Mouse (Mus musculus) erythroblast, embryonic 14.5 days (primary cell): ENCODE data around the gene Cisd3. TPM values are rescaled to one million over a fixed set of nuclear protein-coding genes. Genes with fewer than 3 reads are reported as not detected.
"Not testable (repeated sequence)": the region's sequence is repeated elsewhere in the genome, so short reads cannot be mapped to it uniquely, and the experiment has no call there.

ENCODE experiments used
- H3K27me3 ChIP-seq: 2 replicates; pipeline ENCODE4 v1.6.1; 2012; ENCODE audit warnings: inconsistent platforms; ENCODE audit not compliant: control insufficient read depth
- H3K36me3 ChIP-seq: 2 replicates; pipeline ENCODE4 v1.6.1; 2012; ENCODE audit warnings: mild to moderate bottlenecking, inconsistent platforms; ENCODE audit not compliant: control insufficient read depth
- H3K4me1 ChIP-seq: 2 replicates; pipeline ENCODE4 v1.6.1; 2012; ENCODE audit warnings: inconsistent platforms; ENCODE audit not compliant: control insufficient read depth
- H3K4me3 ChIP-seq: replicated peaks from 2 replicates; pipeline ENCODE3; 2012; ENCODE audit warnings: moderate library complexity, mild to moderate bottlenecking, inconsistent platforms
- H3K9me3 ChIP-seq: 2 replicates; pipeline ENCODE4 v1.6.1; 2012; ENCODE audit warnings: low read length, inconsistent platforms, mixed read lengths; ENCODE audit not compliant: control insufficient read depth
- GATA1 ChIP-seq: IDR thresholded peaks from 2 replicates; pipeline ENCODE4 v1.6.1; 2012; ENCODE audit warnings: low read length, inconsistent platforms, mixed read lengths
- TAL1 ChIP-seq: IDR thresholded peaks from 3 replicates; pipeline ENCODE4 v1.6.1; 2012; ENCODE audit warnings: low read length, inconsistent platforms, mixed read lengths
- polyA plus RNA-seq: library from polyadenylated mRNA; stranded (reverse); fragments of >175 nt; gene quantifications from 2 replicates; pipeline ENCODE4 v1.2.3, GENCODE M21; 2012

Cisd3 gene
- polyA plus RNA-seq, result not detected in 2 replicates

- H3K9me3 ChIP-seq, result no peaks in the 10 kb centered on the region
- H3K36me3 ChIP-seq, result peaks cover 1% of the 10 kb centered on the region; the same call in 1 of the 2 replicates
- peaks cover 26% of the 10 kb centered on the region for H3K27me3 ChIP-seq
- peaks cover 6% of the 10 kb centered on the region for H3K4me1 ChIP-seq
- peak within 1 kb of the TSS; percentile 44 for H3K4me3 ChIP-seq
- TF ChIP-seq GATA1, result no peak
- TF ChIP-seq TAL1, result no peak
Observed at GRCm38 (mm10) chr11:97685613-97686321, at the start of gene Cisd3. Cisd3 (plus strand) TSS chr11:97685826.

GRCm38 (mm10) chr11:97641668-97642067 is 44.0 kb upstream of the Cisd3 start:
- no peak overlapping the region for H3K4me3 ChIP-seq
- H3K4me1 ChIP-seq, result no peaks in the 10 kb centered on the region
- no peak for TF ChIP-seq TAL1
- no peak for TF ChIP-seq GATA1
- H3K9me3 ChIP-seq, result peaks cover 3% of the 10 kb centered on the region
- no peaks in the 10 kb centered on the region for H3K27me3 ChIP-seq
- no peaks in the 10 kb centered on the region for H3K36me3 ChIP-seq

- H3K27me3 ChIP-seq, result no peaks in the 10 kb centered on the region
- no peaks in the 10 kb centered on the region for H3K36me3 ChIP-seq
- TF ChIP-seq GATA1, result no peak
- no peak for TF ChIP-seq TAL1
- peaks cover 3% of the 10 kb centered on the region for H3K9me3 ChIP-seq
- H3K4me1 ChIP-seq, result no peaks in the 10 kb centered on the region
- no peak overlapping the region for H3K4me3 ChIP-seq
Observed at GRCm38 (mm10) chr11:97642746-97643145, 42.9 kb upstream of the Cisd3 start.

GRCm38 (mm10) chr11:97643380-97644055 is 42.1 kb upstream of the Cisd3 start:
- Histone ChIP-seq H3K4me1 (no peaks in the 10 kb centered on the region), H3K9me3 (peaks cover 3% of the 10 kb centered on the region), H3K27me3 (no peaks in the 10 kb centered on the region), H3K36me3 (no peaks in the 10 kb centered on the region), H3K4me3 (no peak overlapping the region)
- TF ChIP-seq TAL1 (no peak), GATA1 (no peak)

- Histone ChIP-seq H3K9me3 (peaks cover 3% of the 10 kb centered on the region), H3K27me3 (no peaks in the 10 kb centered on the region), H3K4me1 (no peaks in the 10 kb centered on the region), H3K4me3 (no peak overlapping the region), H3K36me3 (no peaks in the 10 kb centered on the region)
- no peak for TF ChIP-seq GATA1
- TF ChIP-seq TAL1, result no peak
Observed at GRCm38 (mm10) chr11:97644834-97645233, 40.8 kb upstream of the Cisd3 start.

GRCm38 (mm10) chr11:97648541-97648940 is 37.1 kb upstream of the Cisd3 start:
- not testable (repeated sequence) for H3K4me1 ChIP-seq, H3K4me3 ChIP-seq, H3K36me3 ChIP-seq, H3K27me3 ChIP-seq, H3K9me3 ChIP-seq

GRCm38 (mm10) chr11:97650341-97650740 is 35.3 kb upstream of the Cisd3 start:
- Histone ChIP-seq H3K4me3 (no peak overlapping the region), H3K9me3 (peaks cover 3% of the 10 kb centered on the region; the same call in 1 of the 2 replicates), H3K27me3 (no peaks in the 10 kb centered on the region), H3K36me3 (no peaks in the 10 kb centered on the region), H3K4me1 (no peaks in the 10 kb centered on the region)
- TF ChIP-seq TAL1 (no peak), GATA1 (no peak)

GRCm38 (mm10) chr11:97653376-97653775 is 32.2 kb upstream of the Cisd3 start:
- H3K36me3 ChIP-seq, H3K9me3 ChIP-seq, H3K4me1 ChIP-seq, H3K27me3 ChIP-seq, H3K4me3 ChIP-seq: not testable (repeated sequence)

GRCm38 (mm10) chr11:97654210-97654609 is 31.4 kb upstream of the Cisd3 start:
- H3K4me3 ChIP-seq, result no peak overlapping the region
- no peaks in the 10 kb centered on the region for H3K36me3 ChIP-seq
- H3K9me3 ChIP-seq, result peaks cover 3% of the 10 kb centered on the region; the same call in 1 of the 2 replicates
- peaks cover 14% of the 10 kb centered on the region for H3K27me3 ChIP-seq
- H3K4me1 ChIP-seq, result no peaks in the 10 kb centered on the region
- TF ChIP-seq TAL1 (no peak), GATA1 (no peak)
